Mouse (Mus musculus) thymus, postnatal 0 days (tissue): Measurements from ENCODE around the gene Gm9918. TPM values are rescaled to one million over a fixed set of nuclear protein-coding genes. Genes with fewer than 3 reads are reported as not detected.
"Not testable (repeated sequence)": the region's sequence is repeated elsewhere in the genome, so short reads cannot be mapped to it uniquely, and the experiment has no call there.

Experiments used
- DNase-seq: peaks from one replicate; pipeline ENCODE4 v3.0.0-alpha.2; 2015; ENCODE audit warnings: low spot score
- polyA plus RNA-seq: library from polyadenylated mRNA; unstranded; fragments of >200 nt; fragmentation: Nextera tagmentation; extraction: Ambion mirVana; gene quantifications from 2 replicates; pipeline ENCODE4 v1.2.1, GENCODE M21; 2015

The Gm9918 gene
- polyA plus RNA-seq: 0.17 and 0.26 TPM in 2 replicates

GRCm38 (mm10) chr15:102270274-102270960 is at the start of gene Gm9918:
TSS of gene Gm9918 (plus strand) at chr15:102270563.
- no peak for DNase-seq

GRCm38 (mm10) chr15:102222386-102222785 is 48.0 kb upstream of the Gm9918 start:
- no peak for DNase-seq

GRCm38 (mm10) chr15:102224186-102224991 is 46.0 kb upstream of the Gm9918 start:
- DNase-seq: peak; percentile 91

GRCm38 (mm10) chr15:102224992-102225617 is 45.3 kb upstream of the Gm9918 start:
- peak; percentile 82 for DNase-seq

GRCm38 (mm10) chr15:102225619-102226018 is 44.7 kb upstream of the Gm9918 start:
- not testable (repeated sequence) for DNase-seq

GRCm38 (mm10) chr15:102230408-102231321 is 39.7 kb upstream of the Gm9918 start:
- DNase-seq: no peak

GRCm38 (mm10) chr15:102231748-102232147 is 38.6 kb upstream of the Gm9918 start, which contains the start of gene Itgb7:
TSS of gene Itgb7 (minus strand) at chr15:102231944.
- DNase-seq: peak; percentile 78

GRCm38 (mm10) chr15:102232764-102233163 is 37.6 kb upstream of the Gm9918 start:
- DNase-seq: no peak

- DNase-seq: no peak
Measured at GRCm38 (mm10) chr15:102233896-102234295, 36.5 kb upstream of the Gm9918 start.

- DNase-seq: no peak
Measured at GRCm38 (mm10) chr15:102235371-102236027, 34.9 kb upstream of the Gm9918 start.

GRCm38 (mm10) chr15:102238543-102239259 is 31.7 kb upstream of the Gm9918 start:
- DNase-seq: no peak

- peak; percentile 71 for DNase-seq
Measured at GRCm38 (mm10) chr15:102239260-102239590, 31.1 kb upstream of the Gm9918 start.

- no peak for DNase-seq
Measured at GRCm38 (mm10) chr15:102239851-102240250, 30.5 kb upstream of the Gm9918 start.

- DNase-seq: no peak
Measured at GRCm38 (mm10) chr15:102240607-102241006, 29.8 kb upstream of the Gm9918 start.

- no peak for DNase-seq
Measured at GRCm38 (mm10) chr15:102242404-102243228, 27.7 kb upstream of the Gm9918 start.

GRCm38 (mm10) chr15:102243229-102244190 is 26.9 kb upstream of the Gm9918 start:
- no peak for DNase-seq

- no peak for DNase-seq
Measured at GRCm38 (mm10) chr15:102244306-102245191, 25.8 kb upstream of the Gm9918 start.
